Mouse (Mus musculus) adrenal gland, postnatal 4 days (tissue): ENCODE measurements at regions not wholly inside any gene's neighbourhood (a gene's known extent, or its start where the extent isn't known, plus 50 kb on each side); places are given as distances from the start of the nearest gene placed in this dataset.

ENCODE experiments used
- DNase-seq, 2 experiments: peaks; one replicate each; pipeline ENCODE4 v3.0.0; 2021 to 2022; ENCODE audit warnings: low spot score in 2 of 2, mixed read lengths in 2 of 2

DNA sequence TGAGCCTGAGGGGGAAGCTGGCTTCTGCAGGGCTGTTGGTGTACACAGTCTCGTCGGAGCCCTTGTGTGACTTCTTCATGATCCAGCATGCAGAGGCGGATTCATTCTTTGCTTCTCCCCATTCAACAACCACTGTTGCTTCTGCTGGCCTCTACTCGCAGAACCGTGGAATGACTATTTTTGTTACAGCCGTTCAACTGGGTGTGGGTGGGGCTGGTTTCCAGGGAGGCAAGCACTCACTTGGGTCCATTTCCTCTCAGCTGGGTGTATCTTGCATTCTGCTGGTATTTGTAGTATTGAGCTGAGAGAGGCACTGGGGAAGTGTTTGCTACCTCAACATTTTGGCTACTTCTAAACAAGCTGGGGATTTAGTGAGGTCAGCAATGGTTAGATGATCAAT is 197.3 kb upstream of the Klhl29 start:
- DNase-seq: no peak

DNA sequence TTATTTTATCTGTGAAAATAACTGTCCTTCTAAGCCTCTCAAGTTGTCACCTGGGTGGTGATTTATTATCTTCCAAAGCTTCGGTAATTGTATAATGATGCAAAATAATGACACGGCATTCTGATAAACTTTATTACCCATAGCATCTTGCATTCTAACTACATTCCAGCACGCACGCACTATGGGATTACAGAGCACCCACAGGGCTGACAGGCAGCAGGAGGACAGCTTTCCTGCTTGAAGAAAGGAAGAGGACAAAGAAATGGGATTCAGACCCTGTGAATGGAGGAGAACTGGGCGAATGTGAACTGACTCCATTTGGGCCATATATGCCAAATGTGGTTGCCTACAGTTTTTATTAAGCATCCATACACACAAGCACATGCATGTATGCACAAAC is 193.5 kb upstream of the Klhl29 start:
- no peak for DNase-seq

DNA sequence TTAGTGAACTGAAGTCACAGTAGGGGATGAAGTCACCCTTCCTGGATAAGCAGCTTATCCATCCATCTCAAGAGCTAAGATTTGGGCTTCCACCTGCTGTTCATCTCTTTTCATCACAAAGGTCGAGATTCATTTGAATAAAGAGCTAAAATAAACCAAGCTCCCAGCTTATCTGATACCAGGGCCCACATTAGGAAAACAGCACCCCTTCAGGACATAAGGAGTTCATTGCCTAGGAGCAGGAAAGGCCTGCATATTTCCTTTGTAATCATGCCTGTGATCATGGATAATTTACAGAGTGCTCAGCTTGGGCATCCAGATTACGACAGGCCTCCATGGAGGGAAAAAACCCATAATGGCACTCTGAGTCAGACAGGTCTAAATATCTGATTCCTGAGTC is 190.7 kb upstream of the Klhl29 start:
- DNase-seq: no peak

DNA sequence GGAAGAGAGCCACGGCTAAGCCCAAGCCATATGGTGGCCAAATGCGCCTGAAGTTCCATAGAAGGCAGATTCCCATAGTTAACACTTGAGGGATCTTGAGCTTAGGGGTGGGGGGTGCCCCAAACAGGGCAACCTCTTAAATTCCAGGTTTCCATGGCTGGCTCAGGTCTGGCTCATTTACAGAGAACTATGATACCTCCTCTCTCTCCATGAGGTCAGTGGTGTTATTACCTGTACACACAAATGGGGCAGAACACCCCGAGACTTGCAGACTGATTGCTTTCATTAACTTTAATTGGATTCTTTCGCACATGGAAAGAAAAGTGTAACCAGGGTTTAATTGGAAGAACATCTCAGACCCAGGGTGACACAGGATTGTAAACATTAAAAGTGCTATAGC is 177.1 kb upstream of the Klhl29 start:
- DNase-seq: no peak

DNA sequence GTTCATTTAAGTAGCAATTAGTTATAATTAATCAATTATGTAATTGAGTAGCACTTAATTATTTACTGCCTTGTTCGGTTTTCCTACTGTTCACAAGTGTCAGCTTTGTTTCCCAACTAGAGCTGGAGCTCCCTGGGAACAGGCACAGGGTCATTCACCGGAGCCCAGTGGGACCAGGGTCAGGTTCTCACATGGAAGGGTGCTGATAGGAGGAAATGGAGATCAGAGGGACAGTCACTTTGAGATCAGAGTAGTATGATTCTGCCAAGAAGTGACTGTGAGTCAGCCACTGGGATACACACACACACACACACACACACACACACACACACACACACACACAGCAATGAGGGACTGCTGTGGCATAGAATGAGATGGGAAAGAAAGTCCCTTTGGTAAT is 176.4 kb upstream of the Klhl29 start:
- peak in 1 of 2 experiments; percentile 7 for DNase-seq

DNA sequence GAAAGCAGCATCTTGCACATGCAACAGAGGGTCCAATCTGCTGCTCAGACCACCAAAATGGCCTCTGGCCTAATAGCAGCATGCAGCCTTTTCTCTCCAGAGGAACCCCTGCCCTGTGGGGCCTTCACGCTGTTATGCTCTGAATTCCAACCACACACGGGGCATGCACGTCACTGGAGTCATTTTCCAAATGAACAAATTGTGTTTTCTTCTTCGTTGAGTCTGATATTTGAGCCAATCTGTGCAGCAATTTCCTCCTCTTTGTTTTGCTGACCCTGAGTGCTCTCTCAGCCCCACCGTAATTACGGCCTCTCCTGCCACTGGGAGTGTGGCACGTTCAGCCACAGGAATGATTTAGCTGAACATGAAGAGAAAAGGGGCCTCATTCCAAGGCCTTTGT is 174.3 kb upstream of the Klhl29 start:
- no peak for DNase-seq

DNA sequence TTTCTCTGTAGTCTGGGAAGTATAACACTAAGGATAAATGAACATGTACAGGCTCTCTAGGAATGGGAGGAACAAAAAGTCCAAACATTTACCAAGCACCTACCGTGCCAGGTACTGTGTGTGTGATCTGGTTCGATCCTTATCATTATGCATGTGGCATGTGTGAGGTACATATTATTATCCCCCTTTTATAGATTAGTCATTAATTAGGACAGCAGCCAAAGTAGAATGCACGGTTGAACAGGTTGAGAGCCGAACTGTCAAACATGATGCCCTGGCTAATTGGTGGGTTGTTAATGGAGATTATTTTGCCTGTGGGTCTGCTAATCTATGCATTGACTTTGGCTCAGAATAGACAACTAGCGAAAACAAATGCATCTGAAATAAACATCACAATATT is 172.2 kb upstream of the Klhl29 start:
- no peak for DNase-seq

DNA sequence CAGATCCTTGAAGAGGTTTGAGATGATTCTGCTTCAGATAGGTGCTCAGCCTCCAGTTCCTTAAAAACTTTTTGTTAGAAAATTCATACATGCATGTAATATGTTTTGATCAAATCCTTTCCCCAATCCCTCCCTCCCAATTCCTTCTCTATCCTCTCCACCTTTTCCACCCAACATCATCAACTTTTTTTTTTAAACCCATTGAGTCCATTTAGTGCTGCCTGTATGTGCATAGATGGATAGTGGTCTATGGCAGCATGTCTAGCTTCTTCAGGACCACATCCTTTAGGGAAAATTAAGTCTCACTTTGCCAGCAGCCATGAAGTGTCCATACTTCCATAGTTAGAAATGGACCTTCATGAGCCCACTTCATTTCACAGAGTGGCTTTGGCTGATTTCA is 167.2 kb upstream of the Klhl29 start:
- no peak for DNase-seq

DNA sequence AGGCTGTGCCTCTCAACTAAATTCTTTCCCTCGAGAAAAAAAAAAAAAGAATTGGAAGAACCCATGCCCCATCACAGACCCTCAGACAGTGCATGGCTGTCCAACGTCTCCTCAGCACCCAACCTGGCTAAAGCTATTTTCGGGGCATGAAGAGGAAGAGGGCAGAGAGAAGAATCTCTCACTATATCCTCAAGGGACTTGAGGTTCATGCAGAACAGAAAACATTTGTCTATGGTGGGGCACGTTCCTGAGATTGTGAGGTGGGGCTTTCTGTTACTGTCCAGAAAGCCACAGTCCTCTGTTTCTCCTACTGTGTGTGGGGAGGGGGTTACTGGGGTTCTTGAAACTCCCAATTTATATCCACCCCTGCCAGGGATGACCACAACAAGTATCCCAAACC is 120.8 kb upstream of the Klhl29 start:
- DNase-seq: no peak

DNA sequence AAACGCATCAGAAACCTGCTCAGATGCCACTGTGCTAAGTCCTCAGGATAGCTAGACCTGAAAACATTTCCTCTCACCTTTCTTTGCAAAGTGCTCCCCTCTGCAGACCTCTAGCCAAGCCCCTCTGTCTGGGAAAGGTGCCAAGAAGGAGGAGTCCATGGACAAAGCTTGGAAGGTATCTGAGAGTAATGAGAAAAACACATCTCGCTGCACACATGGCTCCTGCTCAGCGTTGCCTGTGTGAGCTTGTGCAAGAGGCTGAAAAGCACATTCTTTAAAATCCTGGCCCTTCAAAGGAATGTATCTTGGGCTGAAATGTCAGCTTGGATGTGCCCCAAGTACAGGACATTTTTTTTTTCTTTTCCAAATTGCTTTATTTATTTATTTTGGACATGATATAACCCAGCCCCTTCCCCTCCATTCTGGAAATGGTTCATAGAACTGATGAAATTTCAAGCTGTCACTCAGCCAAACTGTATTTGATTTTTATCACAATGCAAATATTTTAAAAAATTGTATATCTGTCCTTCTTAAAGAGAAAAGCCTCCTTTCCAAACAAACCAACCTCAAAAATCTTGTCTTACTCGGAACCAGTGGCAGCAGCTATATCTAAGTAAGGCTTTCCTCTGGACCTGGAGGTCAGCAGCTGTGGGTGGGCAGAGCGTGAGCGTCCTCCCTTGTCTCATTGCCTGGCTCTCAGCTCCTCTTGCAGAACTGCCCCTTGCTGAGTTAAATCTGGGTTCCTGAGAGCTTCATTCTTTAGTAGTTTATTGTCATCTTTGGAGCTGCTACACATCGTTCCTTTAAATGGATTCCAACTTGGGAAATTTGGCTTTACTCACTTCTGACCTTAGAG is 119.4 kb upstream of the Klhl29 start:
- no peak for DNase-seq

DNA sequence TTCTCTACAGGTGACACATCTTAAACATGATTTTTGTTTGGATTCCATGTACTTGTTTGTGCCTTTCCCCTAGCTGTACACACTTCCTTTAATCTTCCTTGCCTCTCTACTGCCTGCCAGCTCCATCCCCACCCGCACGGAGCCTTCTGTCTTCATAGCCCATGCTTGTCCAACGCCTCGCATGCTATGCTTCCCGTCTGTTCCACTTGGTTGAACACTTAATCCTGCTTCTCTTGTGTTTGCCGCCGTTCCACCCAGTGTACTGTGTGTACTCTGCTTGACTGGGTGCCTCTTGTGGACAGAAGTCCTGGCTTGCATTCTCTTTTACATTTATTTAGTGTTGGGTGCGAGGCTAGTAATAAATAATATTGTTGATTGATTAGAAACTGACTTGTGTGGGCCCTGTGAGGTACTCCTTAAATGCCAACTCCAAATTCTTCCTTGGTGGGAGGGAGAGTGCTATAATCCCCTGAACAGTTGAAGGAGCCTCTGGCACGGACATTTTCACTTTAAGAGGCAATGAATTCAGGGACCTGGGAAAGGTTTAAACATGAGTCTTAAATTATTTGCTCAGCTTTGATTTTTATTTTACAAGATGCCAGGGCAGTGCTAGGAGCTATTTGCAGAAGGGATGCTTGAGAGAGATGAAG is 88.9 kb upstream of the Klhl29 start:
- no peak for DNase-seq

DNA sequence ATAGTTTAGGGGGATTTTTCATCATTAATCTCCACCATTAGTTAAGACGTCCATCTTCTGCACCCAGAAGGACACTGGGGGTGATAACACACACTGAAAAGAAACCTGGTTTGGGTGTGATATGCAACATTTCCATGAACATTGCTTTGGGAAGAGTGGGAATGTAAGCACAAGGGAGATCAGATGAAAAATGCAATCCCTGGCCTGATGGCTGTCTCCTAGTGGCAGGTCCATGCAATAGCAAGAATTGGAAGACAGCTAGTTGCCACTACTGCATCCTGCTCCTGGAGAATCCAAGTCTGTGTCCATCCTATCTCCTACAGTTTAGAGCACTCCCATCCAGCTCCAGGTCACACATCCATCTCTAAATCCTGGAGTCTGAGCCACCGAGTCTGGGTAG is 77.7 kb upstream of the Klhl29 start:
- DNase-seq: no peak

DNA sequence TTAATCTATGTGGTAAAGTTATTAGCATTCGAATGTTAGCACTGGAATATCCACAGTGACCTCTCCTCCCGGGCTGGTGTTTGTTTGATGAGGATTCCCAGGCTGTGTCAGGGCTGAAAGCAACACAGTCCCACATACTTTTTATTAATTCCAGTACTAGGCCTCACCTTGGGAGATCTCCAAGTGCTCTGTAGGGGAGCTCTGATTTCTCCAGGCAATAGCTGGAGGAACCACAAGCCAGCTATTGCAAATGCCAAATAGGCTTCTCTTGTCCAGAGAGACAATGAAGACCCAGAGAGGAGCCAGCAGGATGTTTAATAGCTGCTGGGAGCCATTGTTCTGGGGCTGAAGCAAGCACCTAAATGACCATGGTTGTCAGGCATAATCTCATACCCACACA is 68.2 kb upstream of the Klhl29 start:
- DNase-seq: no peak

DNA sequence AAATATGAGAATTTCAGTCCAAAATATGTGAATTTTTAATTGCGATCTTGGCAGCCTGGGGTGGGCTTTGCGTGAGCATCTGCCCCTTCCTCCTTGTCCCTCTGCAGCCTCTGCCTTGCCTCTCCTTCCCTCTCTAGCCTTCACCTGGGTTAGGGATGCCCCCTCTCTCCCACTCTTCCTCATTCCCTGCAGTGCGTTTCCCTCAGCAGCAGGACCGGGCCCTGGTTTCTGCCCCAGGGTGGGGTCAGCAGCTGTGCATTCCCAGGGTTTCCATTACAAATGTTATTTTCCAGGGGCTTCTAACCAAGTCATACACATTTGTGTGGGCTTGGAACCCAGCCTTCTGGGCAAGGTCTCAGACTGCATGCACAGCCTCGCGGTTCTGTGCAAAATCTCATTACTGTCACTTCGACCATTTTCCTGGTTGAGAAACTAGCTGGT is 67.6 kb upstream of the Klhl29 start:
- DNase-seq: no peak

DNA sequence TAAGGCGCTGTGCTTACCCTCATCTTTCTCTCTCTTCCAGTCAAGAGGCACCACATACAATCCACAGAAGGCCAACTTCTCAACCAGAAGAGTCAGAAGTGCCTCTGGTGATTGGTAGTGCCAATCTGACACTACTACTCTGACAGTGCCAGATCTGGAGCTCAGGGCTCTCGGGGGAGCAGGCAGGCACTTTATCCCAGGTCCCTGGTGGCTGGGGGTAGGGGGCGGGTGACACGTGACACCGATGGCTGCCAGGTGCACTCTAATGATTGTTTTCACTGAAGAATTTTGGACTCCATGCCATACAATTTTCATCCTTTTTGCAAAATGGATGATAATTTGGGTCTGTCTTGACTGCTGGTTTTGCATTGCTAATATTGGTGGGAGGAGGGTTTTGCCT is 67.2 kb upstream of the Klhl29 start:
- DNase-seq: no peak

DNA sequence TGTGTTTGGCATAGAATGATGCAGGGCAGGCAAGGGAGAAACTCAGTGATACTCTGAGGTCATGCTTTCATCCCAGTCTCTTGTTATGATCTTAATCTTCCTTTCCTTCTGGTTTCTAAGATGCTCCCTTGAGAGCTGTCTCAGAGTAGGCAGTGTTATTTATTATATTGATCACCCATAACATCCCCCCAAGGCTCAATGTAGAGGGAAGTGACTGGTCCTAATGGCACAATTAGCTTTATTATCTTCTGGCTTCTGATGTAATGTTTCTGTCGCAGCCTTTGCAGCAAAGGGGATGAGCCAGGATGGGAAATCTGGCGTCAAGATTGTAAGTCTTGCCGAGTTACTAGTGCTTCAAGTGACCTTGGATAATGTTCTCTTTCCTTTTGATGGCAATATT is 65.0 kb upstream of the Klhl29 start:
- no peak for DNase-seq

DNA sequence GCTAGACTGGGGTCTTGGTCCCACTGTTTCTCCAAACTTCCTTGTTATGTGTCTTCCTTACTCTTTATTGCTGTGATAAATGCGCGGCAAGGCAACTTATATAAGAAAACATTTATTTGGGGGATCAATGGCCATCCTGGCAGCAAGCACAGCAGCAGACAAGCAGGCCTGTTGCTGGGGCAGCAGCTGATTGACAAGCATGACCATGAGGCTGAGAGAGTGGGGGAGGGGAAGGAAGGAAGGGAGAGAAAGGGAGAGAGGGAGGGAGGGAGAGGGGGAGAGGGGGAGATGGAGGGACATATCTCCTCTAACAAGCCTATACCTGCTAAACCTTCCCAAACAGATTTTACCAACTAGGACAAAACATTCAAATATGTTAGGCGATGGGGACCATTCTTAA is 60.4 kb upstream of the Klhl29 start:
- DNase-seq: no peak

DNA sequence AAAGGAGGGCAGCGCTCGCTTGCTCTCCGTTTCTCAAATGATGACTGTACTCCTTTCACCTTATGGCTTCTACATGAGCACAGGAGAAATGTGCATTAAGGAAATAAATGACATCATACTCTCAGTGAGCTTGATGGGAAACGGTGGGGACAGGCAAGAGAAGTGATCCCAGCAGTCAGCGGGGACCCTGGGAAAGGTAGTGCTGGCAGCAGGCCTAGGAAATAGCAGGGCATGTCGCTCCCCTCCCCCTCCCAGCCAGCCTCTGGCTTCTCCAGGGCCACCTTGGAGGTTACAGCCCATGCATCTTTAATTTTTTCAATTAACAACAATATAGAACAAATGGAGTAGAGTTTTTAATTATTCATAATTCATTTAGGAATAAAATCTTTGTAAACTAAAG is 58.6 kb upstream of the Klhl29 start:
- no peak for DNase-seq

DNA sequence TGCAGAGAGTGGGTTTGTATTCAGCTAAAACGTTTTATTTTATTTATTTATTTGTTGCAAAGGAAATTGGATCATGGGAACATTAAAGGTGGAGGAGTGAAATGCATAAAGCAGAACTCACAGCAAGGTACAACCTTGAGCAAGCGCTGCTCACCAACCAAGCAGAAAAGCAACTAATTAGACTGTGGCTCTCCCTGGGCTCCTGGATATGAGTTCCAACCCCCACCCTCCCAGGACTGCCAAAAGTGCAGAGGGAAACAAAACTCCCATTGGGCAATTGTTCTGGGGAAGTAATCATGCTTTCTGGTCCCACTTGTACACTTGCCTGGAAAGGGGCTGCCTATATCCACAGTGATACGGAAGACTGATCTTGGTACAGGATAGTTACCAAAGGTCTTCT is 57.2 kb upstream of the Klhl29 start:
- no peak for DNase-seq

DNA sequence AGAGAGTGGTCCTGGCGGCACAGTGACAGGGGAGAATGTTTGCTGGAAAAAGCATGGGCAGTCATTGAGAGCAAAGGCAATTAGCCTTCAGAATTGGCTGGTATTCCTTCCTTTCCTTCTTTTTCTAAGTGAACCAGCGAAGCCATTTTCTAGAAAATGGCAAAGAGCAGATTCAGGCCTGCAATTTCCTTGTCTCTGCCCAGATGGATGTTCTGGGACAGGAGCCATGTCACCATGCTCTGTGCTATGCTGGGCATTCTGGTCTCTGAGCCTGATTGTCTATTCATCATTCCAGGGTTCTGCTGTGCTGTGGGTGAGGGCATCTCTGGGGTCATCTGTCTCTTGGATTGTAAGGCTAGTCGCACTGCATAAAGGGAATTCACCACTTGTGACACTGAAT is 53.3 kb upstream of the Klhl29 start:
- no peak for DNase-seq
